Mouse (Mus musculus): ENCODE data around the gene Il25. TPM values are rescaled to one million over a fixed set of nuclear protein-coding genes. Genes with fewer than 3 reads are reported as not detected.
A peak's percentile ranks its signal among the peaks of the same experiment; 100 is the strongest.
"Not testable (repeated sequence)": the region's sequence is repeated elsewhere in the genome, so short reads cannot be mapped to it uniquely, and the experiment has no call there.

Gene Il25
- polyA plus RNA-seq, 1 experiment from 2014 or later = not detected

- WGBS = 85% methylated on average over 11 of the region's 11 CpGs
- not testable (repeated sequence) for H3K4me3 ChIP-seq (ENCODE audit: control insufficient read depth in 1 of 2, insufficient read depth in 1 of 2, low read depth in 1 of 2, low read length in 2 of 2); H3K9me3 ChIP-seq (ENCODE audit: control insufficient read depth, low read length); H3K4me1 ChIP-seq (ENCODE audit: control insufficient read depth in 2 of 2, insufficient read depth in 2 of 2, low read length in 2 of 2); H3K27me3 ChIP-seq (ENCODE audit: control insufficient read depth, insufficient read depth, low read length); H3K27ac ChIP-seq (replicated peaks in 1 of 2; ENCODE audit: control insufficient read depth in 1 of 2, insufficient read depth in 1 of 2, low read depth in 2 of 2, low read length in 2 of 2); ATAC-seq (ENCODE audit: insufficient number of reproducible peaks, insufficient read depth, low FRiP score, low read depth); H3K9ac ChIP-seq (ENCODE audit: low read length); H3K4me2 ChIP-seq (ENCODE audit: low read length)
- peaks cover 100% of the 10 kb centered on the region for H3K36me3 ChIP-seq (ENCODE audit: control insufficient read depth, insufficient read depth, low read length)
Measured at GRCm38 (mm10) chr14:54947008-54947407, 14.5 kb downstream of the Il25 start.

GRCm38 (mm10) chr14:54948781-54949180 is 16.3 kb downstream of the Il25 start:
- Histone ChIP-seq H3K4me2 (ENCODE audit: low read length) (no peak overlapping the region), H3K36me3 (ENCODE audit: control insufficient read depth, insufficient read depth, low read length) (peaks cover 100% of the 10 kb centered on the region), H3K4me1 (ENCODE audit: control insufficient read depth in 2 of 2, insufficient read depth in 2 of 2, low read length in 2 of 2) (peaks cover 2 to 3% of the 10 kb centered on the region in 2 experiments; a peak in 1 of 4 replicates), H3K9ac (ENCODE audit: low read length) (no peak overlapping the region), H3K27me3 (ENCODE audit: control insufficient read depth, insufficient read depth, low read length) (no peaks in the 10 kb centered on the region), H3K4me3 (ENCODE audit: control insufficient read depth in 1 of 2, insufficient read depth in 1 of 2, low read depth in 1 of 2, low read length in 2 of 2) (no peak overlapping the region), H3K27ac (replicated peaks in 1 of 2; ENCODE audit: control insufficient read depth in 1 of 2, insufficient read depth in 1 of 2, low read depth in 2 of 2, low read length in 2 of 2) (no peak overlapping the region), H3K9me3 (ENCODE audit: control insufficient read depth, low read length) (no peaks in the 10 kb centered on the region)
- WGBS = 66% methylated on average over 9 of the region's 9 CpGs
- ATAC-seq (ENCODE audit: insufficient number of reproducible peaks, insufficient read depth, low FRiP score, low read depth) = no peak

GRCm38 (mm10) chr14:54950493-54950892 is 18.0 kb downstream of the Il25 start:
- H3K27ac ChIP-seq (replicated peaks in 1 of 2; ENCODE audit: control insufficient read depth in 1 of 2, insufficient read depth in 1 of 2, low read depth in 2 of 2, low read length in 2 of 2) = no peak overlapping the region
- H3K9me3 ChIP-seq (ENCODE audit: control insufficient read depth, low read length) = no peaks in the 10 kb centered on the region
- no peaks in the 10 kb centered on the region for H3K27me3 ChIP-seq (ENCODE audit: control insufficient read depth, insufficient read depth, low read length)
- no peak overlapping the region for H3K4me2 ChIP-seq (ENCODE audit: low read length)
- peaks cover 2 to 3% of the 10 kb centered on the region in 2 experiments; a peak in 1 of 4 replicates for H3K4me1 ChIP-seq (ENCODE audit: control insufficient read depth in 2 of 2, insufficient read depth in 2 of 2, low read length in 2 of 2)
- 48% methylated on average over 12 of the region's 12 CpGs for WGBS
- ATAC-seq (ENCODE audit: insufficient number of reproducible peaks, insufficient read depth, low FRiP score, low read depth) = no peak
- peaks cover 100% of the 10 kb centered on the region for H3K36me3 ChIP-seq (ENCODE audit: control insufficient read depth, insufficient read depth, low read length)
- no peak overlapping the region for H3K4me3 ChIP-seq (ENCODE audit: control insufficient read depth in 1 of 2, insufficient read depth in 1 of 2, low read depth in 1 of 2, low read length in 2 of 2)
- H3K9ac ChIP-seq (ENCODE audit: low read length) = no peak overlapping the region

GRCm38 (mm10) chr14:54951587-54951986 is 19.1 kb downstream of the Il25 start:
- Histone ChIP-seq H3K27ac (replicated peaks in 1 of 2; ENCODE audit: control insufficient read depth in 1 of 2, insufficient read depth in 1 of 2, low read depth in 2 of 2, low read length in 2 of 2) (no peak overlapping the region), H3K27me3 (ENCODE audit: control insufficient read depth, insufficient read depth, low read length) (no peaks in the 10 kb centered on the region), H3K4me3 (ENCODE audit: control insufficient read depth in 1 of 2, insufficient read depth in 1 of 2, low read depth in 1 of 2, low read length in 2 of 2) (no peak overlapping the region), H3K4me2 (ENCODE audit: low read length) (no peak overlapping the region), H3K9me3 (ENCODE audit: control insufficient read depth, low read length) (no peaks in the 10 kb centered on the region), H3K9ac (ENCODE audit: low read length) (no peak overlapping the region), H3K36me3 (ENCODE audit: control insufficient read depth, insufficient read depth, low read length) (peaks cover 99% of the 10 kb centered on the region), H3K4me1 (ENCODE audit: control insufficient read depth in 2 of 2, insufficient read depth in 2 of 2, low read length in 2 of 2) (peaks cover 2 to 3% of the 10 kb centered on the region in 2 experiments; a peak in 1 of 4 replicates)
- 75% methylated on average over 6 of the region's 6 CpGs for WGBS
- no peak for ATAC-seq (ENCODE audit: insufficient number of reproducible peaks, insufficient read depth, low FRiP score, low read depth)

DNA sequence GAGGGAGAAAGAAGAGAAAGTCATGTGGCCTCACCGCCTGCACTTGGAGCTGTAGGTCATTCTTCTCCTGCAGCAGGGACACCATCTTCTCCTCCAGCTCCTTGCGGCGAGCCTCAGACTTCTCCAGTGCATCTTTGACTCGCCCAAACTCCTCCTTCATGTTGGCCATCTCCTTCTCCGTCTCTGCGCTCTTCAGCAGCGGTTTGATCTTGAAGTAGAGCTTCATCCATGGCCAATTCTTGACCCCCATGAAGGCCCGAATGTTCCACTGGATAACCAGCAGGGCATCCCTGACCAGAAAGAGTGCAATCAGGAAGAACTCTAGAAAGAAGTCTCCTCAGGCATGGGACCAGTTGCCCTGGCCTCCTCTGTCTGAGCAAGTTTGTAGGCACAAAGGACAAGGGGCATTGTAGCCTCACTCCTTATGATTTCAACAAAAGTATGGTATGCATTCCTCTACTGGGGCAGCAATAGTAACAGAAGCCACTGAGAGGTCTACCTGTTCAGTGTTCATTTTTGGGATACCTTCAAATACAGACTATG is 21.2 kb downstream of the Il25 start:
- H3K9me3 ChIP-seq (ENCODE audit: control insufficient read depth, low read length) = no peaks in the 10 kb centered on the region
- no peak overlapping the region for H3K27ac ChIP-seq (replicated peaks in 1 of 2; ENCODE audit: control insufficient read depth in 1 of 2, insufficient read depth in 1 of 2, low read depth in 2 of 2, low read length in 2 of 2)
- H3K4me1 ChIP-seq (ENCODE audit: control insufficient read depth in 2 of 2, insufficient read depth in 2 of 2, low read length in 2 of 2) = peaks cover 5 to 10% of the 10 kb centered on the region in 2 experiments; a peak in 2 of 4 replicates
- no peaks in the 10 kb centered on the region for H3K27me3 ChIP-seq (ENCODE audit: control insufficient read depth, insufficient read depth, low read length)
- H3K4me3 ChIP-seq (ENCODE audit: control insufficient read depth in 1 of 2, insufficient read depth in 1 of 2, low read depth in 1 of 2, low read length in 2 of 2) = no peak overlapping the region
- ATAC-seq (ENCODE audit: insufficient number of reproducible peaks, insufficient read depth, low FRiP score, low read depth) = no peak
- WGBS = 82% methylated on average over 8 of the region's 8 CpGs
- no peak overlapping the region for H3K9ac ChIP-seq (ENCODE audit: low read length)
- peaks cover 98% of the 10 kb centered on the region for H3K36me3 ChIP-seq (ENCODE audit: control insufficient read depth, insufficient read depth, low read length)
- H3K4me2 ChIP-seq (ENCODE audit: low read length) = no peak overlapping the region

DNA sequence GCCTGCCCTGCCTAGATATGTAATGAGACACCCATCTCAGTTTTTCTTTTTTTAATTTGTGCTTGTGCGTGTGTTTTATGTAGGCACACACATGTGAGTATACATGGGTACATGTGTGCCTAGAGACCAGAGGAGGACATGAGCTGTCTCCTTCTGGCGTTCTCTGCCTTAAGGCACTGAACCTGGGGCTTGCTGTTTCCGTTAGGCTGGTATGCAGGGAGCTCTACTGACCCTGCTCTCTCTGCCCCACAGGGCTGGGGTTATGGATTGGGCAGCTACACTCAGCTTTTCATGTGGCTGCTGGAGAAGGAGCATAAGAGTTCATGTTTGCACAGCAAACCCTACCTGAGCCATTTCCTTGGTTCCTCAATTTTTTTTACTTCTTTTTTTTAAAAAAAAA is 22.0 kb downstream of the Il25 start:
- H3K4me2 ChIP-seq (ENCODE audit: low read length) = no peak overlapping the region
- no peaks in the 10 kb centered on the region for H3K27me3 ChIP-seq (ENCODE audit: control insufficient read depth, insufficient read depth, low read length)
- no peaks in the 10 kb centered on the region for H3K9me3 ChIP-seq (ENCODE audit: control insufficient read depth, low read length)
- H3K27ac ChIP-seq (replicated peaks in 1 of 2; ENCODE audit: control insufficient read depth in 1 of 2, insufficient read depth in 1 of 2, low read depth in 2 of 2, low read length in 2 of 2) = 0 out of 4 replicates have a peak overlapping the region, but pooled peaks of 1 of the 2 experiments have one; percentile 28
- H3K9ac ChIP-seq (ENCODE audit: low read length) = no peak overlapping the region
- H3K4me3 ChIP-seq (ENCODE audit: control insufficient read depth in 1 of 2, insufficient read depth in 1 of 2, low read depth in 1 of 2, low read length in 2 of 2) = no peak overlapping the region
- 66% methylated on average over 3 of the region's 3 CpGs for WGBS
- H3K4me1 ChIP-seq (ENCODE audit: control insufficient read depth in 2 of 2, insufficient read depth in 2 of 2, low read length in 2 of 2) = peaks cover 4 to 10% of the 10 kb centered on the region in 2 experiments; a peak in 2 of 4 replicates
- peaks cover 98% of the 10 kb centered on the region for H3K36me3 ChIP-seq (ENCODE audit: control insufficient read depth, insufficient read depth, low read length)
- ATAC-seq (ENCODE audit: insufficient number of reproducible peaks, insufficient read depth, low FRiP score, low read depth) = no peak

DNA sequence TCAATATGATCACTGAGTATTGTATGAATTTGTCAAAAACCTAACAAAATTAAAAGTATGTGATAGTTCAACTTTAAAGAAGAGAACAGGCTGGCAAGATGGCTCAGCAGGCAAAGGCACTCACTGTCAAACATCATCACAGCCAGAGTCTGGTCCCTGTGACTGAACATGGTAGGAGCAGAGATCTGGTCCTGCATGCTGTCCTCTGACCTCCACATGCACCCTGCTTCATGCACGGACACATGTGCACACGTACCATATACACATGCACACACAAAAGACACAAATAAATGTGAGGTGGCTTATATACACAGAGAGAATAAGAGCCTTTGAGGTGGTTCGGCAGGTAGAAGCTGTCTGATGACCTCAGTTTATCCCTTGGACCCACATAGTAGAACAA is 23.0 kb downstream of the Il25 start:
- H3K4me3 ChIP-seq (ENCODE audit: control insufficient read depth in 1 of 2, insufficient read depth in 1 of 2, low read depth in 1 of 2, low read length in 2 of 2) = no peak overlapping the region
- no peaks in the 10 kb centered on the region for H3K9me3 ChIP-seq (ENCODE audit: control insufficient read depth, low read length)
- WGBS = 62% methylated on average over 3 of the region's 3 CpGs
- peaks cover 98% of the 10 kb centered on the region for H3K36me3 ChIP-seq (ENCODE audit: control insufficient read depth, insufficient read depth, low read length)
- no peak overlapping the region for H3K27ac ChIP-seq (replicated peaks in 1 of 2; ENCODE audit: control insufficient read depth in 1 of 2, insufficient read depth in 1 of 2, low read depth in 2 of 2, low read length in 2 of 2)
- H3K4me1 ChIP-seq (ENCODE audit: control insufficient read depth in 2 of 2, insufficient read depth in 2 of 2, low read length in 2 of 2) = peaks cover 5 to 13% of the 10 kb centered on the region in 2 experiments; a peak in 3 of 4 replicates
- no peak overlapping the region for H3K9ac ChIP-seq (ENCODE audit: low read length)
- ATAC-seq (ENCODE audit: insufficient number of reproducible peaks, insufficient read depth, low FRiP score, low read depth) = no peak
- H3K4me2 ChIP-seq (ENCODE audit: low read length) = no peak overlapping the region; the same call in 1 of the 2 replicates
- H3K27me3 ChIP-seq (ENCODE audit: control insufficient read depth, insufficient read depth, low read length) = no peaks in the 10 kb centered on the region

- no peaks in the 10 kb centered on the region for H3K27me3 ChIP-seq (ENCODE audit: control insufficient read depth, insufficient read depth, low read length)
- 64% methylated on average over 9 of the region's 9 CpGs for WGBS
- H3K9me3 ChIP-seq (ENCODE audit: control insufficient read depth, low read length) = no peaks in the 10 kb centered on the region
- H3K27ac ChIP-seq (replicated peaks in 1 of 2; ENCODE audit: control insufficient read depth in 1 of 2, insufficient read depth in 1 of 2, low read depth in 2 of 2, low read length in 2 of 2) = peak overlapping the region in 1 of 2 experiments; percentile 19; a peak in 1 of 4 replicates
- peak overlapping the region; percentile 48; the same call in 1 of the 2 replicates for H3K9ac ChIP-seq (ENCODE audit: low read length)
- peak overlapping the region; percentile 66; the same call in 1 of the 2 replicates for H3K4me2 ChIP-seq (ENCODE audit: low read length)
- peaks cover 98% of the 10 kb centered on the region for H3K36me3 ChIP-seq (ENCODE audit: control insufficient read depth, insufficient read depth, low read length)
- H3K4me3 ChIP-seq (ENCODE audit: control insufficient read depth in 1 of 2, insufficient read depth in 1 of 2, low read depth in 1 of 2, low read length in 2 of 2) = peak overlapping the region; percentile 6 to 11; a peak in 2 of 4 replicates
- no peak; the same call in 1 of the 2 replicates for ATAC-seq (ENCODE audit: insufficient number of reproducible peaks, insufficient read depth, low FRiP score, low read depth)
- peaks cover 9 to 21% of the 10 kb centered on the region in 2 experiments; a peak in 3 of 4 replicates for H3K4me1 ChIP-seq (ENCODE audit: control insufficient read depth in 2 of 2, insufficient read depth in 2 of 2, low read length in 2 of 2)
Measured at GRCm38 (mm10) chr14:54956533-54956932, 24.0 kb downstream of the Il25 start.
